Mouse (Mus musculus) intestine, postnatal 0 days (tissue): ENCODE results near the gene Gdi2. TPM values are rescaled to one million over a fixed set of nuclear protein-coding genes. Genes with fewer than 3 reads are reported as not detected.
"Not testable (repeated sequence)": the region's sequence is repeated elsewhere in the genome, so short reads cannot be mapped to it uniquely, and the experiment has no call there.

Experiments
- ATAC-seq: fragments of 200-750 bp; cut with Nextera tagmentation; 2 replicates; pipeline ENCODE4 v1.8.0; 2017; ENCODE audit warnings: mild to moderate bottlenecking, moderate TSS enrichment, moderate library complexity
- H3K27ac ChIP-seq: fragments of 300-500 bp; sonication (generic); 2 replicates; pipeline ENCODE4 v1.5.1; 2014; ENCODE audit warnings: mild to moderate bottlenecking, low read depth, low read length, moderate library complexity
- H3K27me3 ChIP-seq: fragments of 300-500 bp; sonication (generic); replicated peaks from 2 replicates; pipeline ENCODE4 v1.6.1; 2014; ENCODE audit warnings: low read length, mixed read lengths; ENCODE audit not compliant: control insufficient read depth, insufficient read depth
- H3K36me3 ChIP-seq: fragments of 300-500 bp; sonication (generic); 2 replicates; pipeline ENCODE4 v1.6.1; 2014; ENCODE audit warnings: mild to moderate bottlenecking, moderate library complexity; ENCODE audit not compliant: control insufficient read depth, insufficient read depth
- H3K4me1 ChIP-seq: fragments of 300-500 bp; sonication (generic); replicated peaks from 2 replicates; pipeline ENCODE4 v1.6.1; 2014; ENCODE audit warnings: antibody characterized with exemption, low read length, mixed read lengths; ENCODE audit not compliant: control insufficient read depth, insufficient read depth
- H3K4me2 ChIP-seq: fragments of 300-500 bp; sonication (generic); replicated peaks from 2 replicates; pipeline ENCODE4 v1.6.1; 2014; ENCODE audit warnings: low read depth, mild to moderate bottlenecking, moderate library complexity
- H3K4me3 ChIP-seq: fragments of 300-500 bp; sonication (generic); 2 replicates; pipeline ENCODE4 v1.5.1; 2014; ENCODE audit warnings: low read depth, low read length
- H3K9ac ChIP-seq: fragments of 300-500 bp; sonication (generic); 2 replicates; pipeline ENCODE4 v1.6.1; 2014; ENCODE audit warnings: mild to moderate bottlenecking, low read depth, low read length
- H3K9me3 ChIP-seq: fragments of 300-500 bp; sonication (generic); 2 replicates; pipeline ENCODE4 v1.6.1; 2016; ENCODE audit warnings: mixed run types; ENCODE audit not compliant: control insufficient read depth
- CTCF ChIP-seq: sonication (generic); IDR thresholded peaks from 2 replicates; pipeline ENCODE4 v1.5.1; 2016; ENCODE audit warnings: low read depth, mild to moderate bottlenecking, control low read depth, antibody characterized with exemption, moderate library complexity
- WGBS: fragments of 180-500 bp; shearing (Covaris S2); extraction: QIAGEN DNeasy Blood & Tissue Kit; methylation state at CpG from one replicate; pipeline ENCODE4 v1.1.7; 2014; 5-methylcytosine and 5-hydroxymethylcytosine counted together
- polyA plus RNA-seq: library from polyadenylated mRNA; unstranded; fragments of >200 nt; fragmentation: Nextera tagmentation; extraction: Ambion mirVana; gene quantifications from 2 replicates; pipeline ENCODE4 v1.2.1, GENCODE M21; 2015

Gene Gdi2
- polyA plus RNA-seq, result 450 and 460 TPM in 2 replicates

- WGBS, result under 1% methylated on average over 40 of the region's 47 CpGs
These were observed at the start of gene Gdi2 for GRCm38 (mm10) chr13:3537594-3538222. Gene Gdi2 (plus strand): TSS chr13:3538063.

DNA sequence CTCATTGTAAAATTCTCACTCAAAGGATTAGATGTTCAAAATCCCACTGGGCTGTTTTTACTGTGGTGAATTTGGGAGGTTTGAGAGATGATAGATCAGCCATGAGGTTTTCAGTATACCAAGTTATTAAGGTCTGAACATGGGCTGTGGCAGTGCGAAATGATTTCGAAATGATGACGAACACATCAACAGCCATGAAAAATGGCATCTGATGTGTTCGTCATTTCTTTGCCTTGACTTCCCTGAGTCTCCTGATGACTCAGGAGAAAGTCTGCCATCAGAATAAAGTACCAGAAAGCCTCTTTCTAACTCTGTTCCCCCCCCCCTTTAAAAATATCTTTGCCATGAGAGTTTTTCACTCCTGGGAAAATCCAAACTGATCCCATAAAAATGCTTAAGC, 42.3 kb upstream of the Gdi2 start:
- Histone ChIP-seq H3K9me3 (no peaks in the 10 kb centered on the region), H3K27me3 (no peaks in the 10 kb centered on the region), H3K36me3 (no peaks in the 10 kb centered on the region), H3K9ac (no peak overlapping the region), H3K4me3 (no peak overlapping the region), H3K4me1 (no peaks in the 10 kb centered on the region), H3K27ac (no peak overlapping the region), H3K4me2 (no peak overlapping the region)
- no peak for ATAC-seq
- no peak for TF ChIP-seq CTCF
- WGBS, result 96% methylated on average over 4 of the region's 4 CpGs

More at GRCm38 (mm10) chr13:3537594-3538222, at the start of gene Gdi2:
- Histone ChIP-seq H3K27me3 (no peaks in the 10 kb centered on the region), H3K4me1 (peaks cover 15% of the 10 kb centered on the region), H3K9ac (peak within 1 kb of the TSS; percentile 97), H3K36me3 (no peaks in the 10 kb centered on the region), H3K9me3 (no peaks in the 10 kb centered on the region), H3K27ac (peak within 1 kb of the TSS; percentile 99), H3K4me3 (peak within 1 kb of the TSS; percentile 82), H3K4me2 (peak within 1 kb of the TSS; percentile 81)
- TF ChIP-seq CTCF, result no peak
- peak; percentile 97 for ATAC-seq

DNA sequence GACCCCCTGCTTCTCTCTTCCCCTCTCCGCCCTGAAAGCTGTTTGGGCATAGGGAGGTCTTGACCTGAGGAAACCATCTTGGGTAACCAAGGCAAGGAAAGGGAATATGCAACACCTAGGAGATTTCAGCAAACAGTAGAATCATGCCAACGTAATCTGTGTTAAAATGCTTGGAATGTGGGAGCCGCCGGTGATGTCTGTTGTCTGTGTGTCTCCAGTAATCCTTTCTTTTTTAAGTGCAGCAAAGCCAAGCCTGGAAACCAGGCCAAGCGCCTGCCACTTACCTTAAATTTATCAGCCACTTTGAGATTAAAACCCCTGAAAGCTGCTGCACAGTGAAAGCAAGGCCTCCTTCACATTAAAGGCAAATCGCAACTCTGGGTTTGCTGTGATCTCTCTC, 36.8 kb upstream of the Gdi2 start:
- not testable (repeated sequence) for H3K9ac ChIP-seq, H3K27me3 ChIP-seq, H3K4me3 ChIP-seq, H3K9me3 ChIP-seq, H3K4me2 ChIP-seq, H3K27ac ChIP-seq, H3K4me1 ChIP-seq, H3K36me3 ChIP-seq, ATAC-seq
- WGBS, result 78% methylated on average over 6 of the region's 6 CpGs

DNA sequence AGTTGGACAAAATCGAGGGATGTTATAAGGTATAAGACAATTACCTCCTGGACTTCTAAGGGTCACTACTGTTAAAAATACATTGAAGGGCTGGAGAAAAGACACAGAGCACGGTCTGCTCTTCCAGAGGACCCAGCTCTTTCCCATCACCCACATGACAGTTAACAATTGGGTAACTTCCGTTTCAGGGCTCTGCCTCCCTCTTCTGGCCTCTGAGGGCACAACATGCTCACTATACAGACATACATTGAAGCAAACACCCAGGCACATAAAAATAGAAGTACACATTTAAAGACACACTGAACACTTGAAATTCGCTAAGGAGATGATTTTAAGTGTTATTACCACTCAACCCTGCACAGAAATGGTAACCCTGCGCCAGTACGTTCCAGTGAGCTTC, 22.5 kb upstream of the Gdi2 start:
- H3K4me1 ChIP-seq, H3K9ac ChIP-seq, ATAC-seq, H3K4me2 ChIP-seq, H3K27ac ChIP-seq, H3K9me3 ChIP-seq, H3K27me3 ChIP-seq, H3K4me3 ChIP-seq, H3K36me3 ChIP-seq: not testable (repeated sequence)
- peak; percentile 64 for TF ChIP-seq CTCF
- 80% methylated on average over 6 of the region's 6 CpGs for WGBS

DNA sequence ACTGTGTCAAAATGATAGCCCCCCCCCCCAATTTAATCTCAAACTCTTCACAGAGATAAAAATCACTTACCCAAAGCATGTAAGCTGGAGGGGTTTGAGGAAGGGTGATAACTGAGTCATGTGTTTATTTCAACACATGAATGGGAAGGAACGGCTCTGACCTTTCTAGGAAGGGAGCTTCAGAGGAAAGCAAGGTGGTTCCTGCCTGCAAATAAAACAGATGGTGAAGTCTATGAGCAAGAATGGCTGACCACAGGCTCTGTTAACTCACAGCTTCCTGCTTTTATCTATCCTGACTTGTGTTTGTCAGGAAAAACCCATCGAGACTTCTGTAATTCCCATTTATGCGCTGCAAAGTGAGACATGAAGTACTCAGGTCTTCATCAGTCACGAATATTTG, 18.5 kb upstream of the Gdi2 start:
- H3K9me3 ChIP-seq, H3K4me1 ChIP-seq, H3K27me3 ChIP-seq, H3K4me3 ChIP-seq, H3K9ac ChIP-seq, H3K4me2 ChIP-seq, ATAC-seq, H3K27ac ChIP-seq, H3K36me3 ChIP-seq: not testable (repeated sequence)
- WGBS, result 52% methylated on average over 4 of the region's 4 CpGs

DNA sequence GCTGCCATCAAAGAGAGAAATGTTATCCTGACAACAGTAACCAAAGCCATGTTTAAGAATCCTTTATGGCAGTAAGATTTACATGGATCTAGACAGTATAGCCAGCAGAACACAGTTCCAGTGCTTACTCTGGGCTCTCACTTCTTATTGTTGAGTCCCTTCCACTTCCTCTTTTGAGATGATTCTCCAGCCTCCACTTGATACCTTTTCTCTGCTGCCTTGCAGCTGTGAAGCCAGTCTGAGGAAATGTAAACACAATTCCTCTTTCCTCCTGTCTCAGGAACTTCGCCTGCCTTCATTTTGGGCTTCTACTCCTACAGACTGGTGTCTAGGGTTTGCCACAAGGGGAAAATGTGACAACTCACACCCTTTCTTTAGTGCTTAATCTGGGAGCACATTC, 17.9 kb upstream of the Gdi2 start:
- not testable (repeated sequence) for H3K4me2 ChIP-seq, H3K27me3 ChIP-seq, H3K9ac ChIP-seq, H3K9me3 ChIP-seq, H3K36me3 ChIP-seq, ATAC-seq, H3K4me1 ChIP-seq, H3K27ac ChIP-seq, H3K4me3 ChIP-seq
- WGBS, result 29% methylated on average over 1 of the region's 1 CpGs

GRCm38 (mm10) chr13:3523459-3523858, 14.4 kb upstream of the Gdi2 start:
- Histone ChIP-seq H3K4me2 (no peak overlapping the region), H3K27me3 (no peaks in the 10 kb centered on the region)
- ATAC-seq, result no peak

More at GRCm38 (mm10) chr13:3523459-3523858, 14.4 kb upstream of the Gdi2 start:
- Histone ChIP-seq H3K4me3 (no peak overlapping the region), H3K36me3 (no peaks in the 10 kb centered on the region), H3K4me1 (no peaks in the 10 kb centered on the region), H3K27ac (no peak overlapping the region; the same call in 1 of the 2 replicates), H3K9ac (no peak overlapping the region), H3K9me3 (no peaks in the 10 kb centered on the region)
- no peak for TF ChIP-seq CTCF
- 54% methylated on average over 6 of the region's 6 CpGs for WGBS
